Mouse (Mus musculus) B cell, adult 2 months (primary cell): Measurements from ENCODE around the gene Apopt1.
A peak's percentile ranks its signal among the peaks of the same experiment; 100 is the strongest.

Experiments used
- DNase-seq, 2 experiments: peaks; one replicate each; pipeline ENCODE4 v3.0.0; 2022

The Apopt1 gene

DNA sequence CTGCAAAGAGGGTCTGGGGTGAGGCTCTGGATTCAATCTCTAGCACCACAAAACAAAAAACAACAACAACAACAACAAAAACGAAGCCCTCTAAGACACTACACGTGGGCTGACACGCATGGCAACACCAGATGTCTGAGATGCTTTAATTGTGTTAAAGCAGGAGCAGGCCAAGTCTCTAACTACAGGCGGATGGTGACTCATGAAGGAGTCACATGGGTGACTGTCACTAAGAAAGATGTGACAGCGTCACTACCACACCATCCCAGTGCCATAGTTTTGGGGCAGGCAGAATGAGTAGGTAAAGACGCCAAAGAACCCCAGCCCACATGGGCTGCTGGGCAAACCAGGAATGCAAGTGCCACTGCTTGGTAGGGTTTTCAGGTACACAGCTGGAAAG lies 39.4 kb downstream of the Apopt1 start:
- DNase-seq: no peak

DNA sequence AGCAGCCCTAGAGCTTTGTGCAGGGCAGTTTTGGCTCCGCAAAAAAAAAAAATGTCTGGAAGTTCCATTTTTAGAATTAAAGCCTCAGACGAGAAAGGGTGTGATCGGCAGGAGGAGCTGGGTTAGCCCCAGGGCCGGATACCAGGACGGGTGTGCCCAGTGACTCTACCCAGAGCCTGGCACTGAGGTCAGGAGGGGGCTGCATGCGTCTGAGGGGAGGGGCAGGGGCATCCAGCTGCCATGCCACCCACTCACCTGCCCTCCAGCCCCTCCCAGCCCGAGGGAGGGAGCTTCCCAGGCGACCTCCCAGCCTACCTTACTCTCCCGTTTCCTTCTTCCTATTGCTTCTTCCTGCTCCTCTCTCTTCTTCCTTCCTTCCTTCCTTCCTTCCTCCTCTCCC lies 40.3 kb downstream of the Apopt1 start:
- no peak for DNase-seq

DNA sequence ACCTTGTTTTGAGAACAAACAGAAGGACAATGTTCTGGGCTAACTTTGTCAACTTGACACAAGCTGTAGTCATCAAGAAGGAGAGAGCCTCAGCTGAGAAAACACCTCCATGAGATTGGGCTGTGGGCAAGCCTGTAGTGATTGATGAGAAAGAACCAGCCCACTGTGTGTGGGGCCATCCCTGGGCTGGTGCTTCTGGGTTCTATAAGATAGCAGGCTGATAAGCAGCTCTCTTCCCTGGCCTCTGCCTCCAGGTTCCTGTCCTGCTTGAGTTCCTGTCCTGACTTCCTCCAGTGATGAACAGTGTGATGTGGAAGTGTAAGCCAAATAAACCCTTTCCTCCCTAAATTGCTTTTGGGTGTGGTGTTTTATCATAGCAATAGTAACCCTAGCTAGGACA lies 41.6 kb downstream of the Apopt1 start:
- DNase-seq: no peak

DNA sequence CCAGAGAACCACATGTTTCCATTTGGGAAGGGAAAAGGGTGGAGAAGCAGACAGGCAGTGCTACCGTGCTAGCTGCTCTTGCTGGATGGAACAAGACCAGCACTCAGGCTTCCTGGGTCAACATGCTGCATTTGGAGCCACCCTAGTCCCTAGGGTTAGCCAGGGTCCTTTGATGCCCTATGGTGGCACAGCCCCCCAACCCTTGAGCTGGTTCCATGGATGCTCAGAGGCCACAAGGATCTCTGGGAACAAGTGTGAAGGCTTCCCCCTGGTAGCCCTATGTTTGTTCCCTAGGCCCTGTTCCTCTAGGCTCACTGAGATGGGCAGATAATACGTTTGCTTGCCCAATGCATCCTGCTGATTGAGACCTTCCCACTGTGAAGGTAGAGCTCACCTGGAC lies 42.2 kb downstream of the Apopt1 start:
- DNase-seq: no peak

DNA sequence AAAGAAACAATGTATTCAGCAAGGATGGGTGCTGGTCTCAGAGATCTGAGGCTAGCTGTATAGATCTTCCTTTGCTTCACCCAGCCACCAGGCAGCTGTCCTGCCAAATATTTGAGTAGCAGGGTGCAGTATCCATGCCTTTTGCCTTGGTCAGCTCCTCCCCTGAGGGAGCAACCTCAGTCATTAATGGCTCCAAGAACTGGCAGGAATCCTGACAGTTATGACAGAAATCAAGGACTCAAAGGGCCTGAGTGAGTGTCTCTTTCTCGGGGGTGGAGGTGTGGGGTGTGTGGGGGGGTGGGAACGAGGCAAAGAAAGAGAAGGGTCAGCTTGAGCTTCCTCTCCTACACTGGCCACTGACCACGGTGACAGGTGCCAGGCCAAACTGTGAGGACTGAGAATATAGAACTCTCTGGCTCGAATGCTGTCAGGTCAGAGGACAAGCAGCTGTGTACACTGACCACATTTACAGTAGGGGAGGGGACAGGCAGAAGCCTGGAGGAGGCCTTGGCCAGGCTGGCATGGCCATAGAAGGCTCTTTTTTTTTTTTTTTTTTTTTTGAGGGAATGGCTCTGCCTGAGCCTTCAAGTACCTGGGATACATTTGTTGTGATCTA lies 43.1 kb downstream of the Apopt1 start:
- DNase-seq: no peak

DNA sequence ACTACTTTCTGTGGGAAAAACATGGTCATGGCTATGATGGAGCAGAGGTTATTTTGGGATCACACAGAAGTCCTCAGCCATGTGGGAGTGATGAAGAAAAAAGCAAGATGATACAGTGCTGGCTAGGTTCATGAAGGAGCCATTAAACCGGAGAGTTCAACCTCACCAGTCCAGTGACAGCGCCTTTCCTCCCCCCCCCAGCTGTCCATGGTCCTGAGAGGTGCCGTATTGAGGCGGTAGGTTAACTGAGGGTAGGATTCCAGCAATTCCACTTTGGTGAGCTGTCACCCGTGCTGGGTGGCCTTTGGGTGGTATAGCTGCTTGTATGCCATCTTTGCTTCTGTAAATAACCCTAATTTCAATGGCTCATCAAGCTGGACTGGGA lies 43.6 kb downstream of the Apopt1 start:
- no peak for DNase-seq

DNA sequence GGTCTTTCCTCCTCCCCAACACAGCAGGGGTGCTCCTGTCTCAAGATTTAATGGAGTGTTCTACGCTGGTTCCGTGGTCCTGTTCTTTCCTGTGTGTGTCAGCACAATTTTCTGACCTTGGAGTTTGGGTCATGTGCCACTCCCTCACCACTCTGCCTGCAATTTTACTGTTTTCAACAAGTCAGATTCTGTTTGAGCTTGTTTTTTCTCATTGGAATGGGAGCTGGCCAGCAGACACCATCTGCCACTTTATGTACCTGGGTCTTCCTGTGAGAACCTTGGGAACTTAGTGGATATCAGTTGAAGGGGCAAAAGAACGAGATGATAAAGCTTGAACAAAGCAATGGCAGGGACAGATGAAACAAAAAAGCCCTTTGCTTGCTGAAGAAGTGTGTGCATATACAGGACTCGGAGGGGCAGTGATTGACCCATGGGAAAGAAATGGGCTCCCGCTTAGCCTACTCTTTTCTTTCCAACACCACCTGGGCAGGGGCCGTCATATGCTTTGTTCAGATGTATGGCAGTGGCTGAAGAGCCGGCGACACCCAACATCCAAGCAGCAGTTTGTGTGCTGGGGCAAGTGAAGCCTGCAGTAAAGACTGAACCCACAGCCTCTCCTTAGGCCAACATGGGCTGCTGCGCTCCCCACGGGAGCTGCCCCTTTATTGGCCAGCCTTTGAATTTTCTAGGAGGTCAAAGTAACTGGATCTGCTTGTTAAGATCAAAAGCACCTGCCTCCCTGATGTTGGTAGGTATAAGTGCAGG lies 44.7 kb downstream of the Apopt1 start:
- DNase-seq: no peak

DNA sequence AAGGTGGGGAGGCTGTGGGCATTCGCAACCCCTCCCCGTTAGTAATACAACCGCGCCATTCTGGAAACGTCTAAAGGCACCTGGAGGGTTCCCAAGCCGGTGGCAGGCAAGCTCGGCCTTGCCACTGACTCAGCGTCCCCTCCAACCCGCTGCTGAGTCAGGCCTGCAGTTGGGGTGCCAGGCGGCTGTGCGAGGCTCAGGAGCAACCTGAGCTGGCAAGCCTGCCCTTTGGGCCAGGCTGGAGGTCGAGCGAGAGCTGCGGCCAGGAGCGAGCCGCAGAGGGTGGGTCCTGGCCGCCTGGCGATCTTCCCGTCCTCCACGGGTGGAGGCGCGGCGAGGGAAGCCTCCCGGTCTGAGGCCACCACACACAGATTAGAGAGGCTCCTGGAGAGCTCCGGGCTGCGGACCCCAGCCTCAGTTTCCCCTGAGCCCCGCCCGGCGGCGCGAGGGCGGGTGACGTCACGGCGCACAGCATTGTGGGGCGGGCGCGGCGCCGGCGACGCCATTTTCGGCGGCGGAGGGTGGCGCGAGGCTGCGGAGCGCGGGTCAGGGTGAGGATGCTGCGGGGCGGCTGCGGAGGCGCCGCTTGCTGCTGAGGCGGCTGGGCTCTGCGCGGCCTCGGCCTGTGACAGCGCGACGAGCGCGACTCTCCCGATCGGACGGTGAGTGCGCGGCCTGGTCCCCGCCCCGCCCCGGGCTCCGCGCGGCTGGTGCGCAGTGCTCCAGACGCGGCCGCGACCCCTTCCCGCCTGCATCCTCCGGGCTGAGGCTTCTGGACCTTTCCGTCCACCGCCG lies 45.5 kb downstream of the Apopt1 start, which contains the start of gene Klc1:
Gene Klc1, plus strand, starts transcription at position 469 of the 795 bp plus-strand sequence.
- peak; percentile 83 to 87 for DNase-seq

DNA sequence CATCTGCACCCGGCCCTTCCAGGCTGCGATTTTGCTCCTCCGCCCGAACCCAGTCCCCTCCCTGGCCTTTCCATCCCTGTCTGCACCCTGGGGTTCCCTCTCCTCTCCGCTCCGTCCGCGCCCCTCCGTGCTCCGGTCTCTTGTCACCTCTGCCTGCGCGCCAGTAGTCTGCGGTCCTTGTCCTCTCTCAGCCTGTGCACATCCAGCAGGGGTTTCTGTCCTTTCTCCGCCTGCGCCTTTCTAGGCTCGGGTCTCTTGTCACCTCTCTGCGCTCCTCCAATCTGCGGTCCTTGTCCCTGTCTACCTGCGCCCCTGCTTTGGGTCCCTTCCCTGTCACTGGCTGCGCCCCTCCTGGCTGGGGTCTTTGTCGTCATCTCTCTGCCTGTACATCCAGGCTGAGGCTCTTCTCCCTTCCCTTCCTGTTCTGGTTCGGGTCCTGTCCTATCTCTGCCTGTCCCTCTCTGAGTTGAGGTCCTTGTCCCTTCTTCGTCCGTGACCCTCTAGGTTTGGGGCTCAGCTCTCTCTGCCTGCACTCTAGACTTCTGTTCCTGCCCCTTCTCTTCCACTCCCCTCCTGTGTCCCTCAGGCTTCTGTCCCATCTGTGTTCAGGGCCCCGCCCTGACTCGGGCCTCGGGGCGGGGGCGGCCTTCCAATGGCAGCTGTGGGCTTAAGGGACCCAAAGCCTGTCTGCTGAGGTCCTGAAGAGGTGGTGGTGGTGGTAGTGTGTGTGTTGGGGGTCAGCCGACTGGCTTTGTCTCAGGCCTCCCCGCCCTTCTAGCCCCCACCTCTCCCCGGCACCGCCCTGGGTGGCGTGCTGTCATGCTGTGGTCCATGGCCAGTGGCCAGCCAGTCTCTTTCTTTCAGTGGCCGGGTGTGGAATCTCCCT lies 46.4 kb downstream of the Apopt1 start:
- DNase-seq: peak in 1 of 2 experiments; percentile 17

DNA sequence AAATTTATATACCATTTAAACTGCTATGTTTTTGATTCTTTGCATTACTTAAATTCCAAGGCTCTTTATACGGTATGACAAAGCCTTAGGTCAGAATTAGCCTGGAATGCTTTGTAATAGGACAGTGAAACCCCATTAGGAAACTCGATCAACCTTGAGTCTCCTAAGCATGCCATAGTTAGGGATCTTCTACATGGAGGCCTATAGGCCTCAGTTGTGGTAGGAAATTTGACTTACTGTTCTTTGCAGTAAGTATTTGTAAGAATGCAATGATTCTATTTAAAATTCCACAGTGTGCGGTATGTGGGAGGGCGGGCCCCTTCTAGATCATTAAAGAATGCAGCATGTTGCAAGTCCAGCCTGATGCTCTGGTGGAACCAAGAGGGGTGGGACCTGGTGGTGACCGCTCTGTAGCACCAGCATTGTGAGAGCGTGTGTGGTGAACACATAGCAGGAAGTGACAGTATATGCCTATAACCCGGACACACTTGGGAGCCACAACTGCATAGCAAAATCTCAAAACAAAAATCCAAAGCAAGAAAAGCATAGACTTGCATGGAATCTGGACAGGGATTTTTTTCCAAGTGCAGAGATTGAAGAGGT lies 47.3 kb downstream of the Apopt1 start:
- DNase-seq: no peak

DNA sequence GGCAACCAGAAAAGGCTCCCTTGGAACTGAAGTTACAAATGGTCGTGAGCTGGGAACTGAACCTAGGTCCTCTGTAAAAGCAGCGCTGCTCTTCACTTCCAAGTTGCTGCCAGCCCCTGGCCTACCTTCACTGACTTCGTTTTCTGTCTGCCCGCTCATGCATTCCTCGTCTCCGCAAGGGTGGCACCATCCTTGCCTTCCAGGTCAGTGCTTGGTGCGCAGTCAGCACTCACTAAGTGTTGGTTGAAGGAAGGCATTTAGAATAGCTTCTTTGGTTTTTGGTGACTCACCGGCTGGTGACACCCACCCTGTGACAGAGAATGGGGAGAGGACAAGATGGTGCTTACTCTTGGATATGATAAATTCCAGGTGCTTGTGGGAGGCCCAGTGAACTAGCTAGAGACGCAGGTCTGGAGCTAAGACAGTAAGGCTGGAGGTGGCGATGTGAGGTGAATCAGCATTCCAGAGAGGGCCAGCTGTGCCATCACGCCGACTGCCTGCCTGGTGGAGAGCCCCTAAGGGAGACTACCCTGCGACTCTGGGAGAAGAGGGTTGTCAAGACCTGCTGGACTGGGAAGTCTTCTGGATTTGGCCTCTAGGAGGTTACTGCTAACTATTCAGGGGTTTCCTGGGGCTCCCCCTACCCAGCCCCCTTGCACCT lies 49.7 kb downstream of the Apopt1 start:
- no peak for DNase-seq

DNA sequence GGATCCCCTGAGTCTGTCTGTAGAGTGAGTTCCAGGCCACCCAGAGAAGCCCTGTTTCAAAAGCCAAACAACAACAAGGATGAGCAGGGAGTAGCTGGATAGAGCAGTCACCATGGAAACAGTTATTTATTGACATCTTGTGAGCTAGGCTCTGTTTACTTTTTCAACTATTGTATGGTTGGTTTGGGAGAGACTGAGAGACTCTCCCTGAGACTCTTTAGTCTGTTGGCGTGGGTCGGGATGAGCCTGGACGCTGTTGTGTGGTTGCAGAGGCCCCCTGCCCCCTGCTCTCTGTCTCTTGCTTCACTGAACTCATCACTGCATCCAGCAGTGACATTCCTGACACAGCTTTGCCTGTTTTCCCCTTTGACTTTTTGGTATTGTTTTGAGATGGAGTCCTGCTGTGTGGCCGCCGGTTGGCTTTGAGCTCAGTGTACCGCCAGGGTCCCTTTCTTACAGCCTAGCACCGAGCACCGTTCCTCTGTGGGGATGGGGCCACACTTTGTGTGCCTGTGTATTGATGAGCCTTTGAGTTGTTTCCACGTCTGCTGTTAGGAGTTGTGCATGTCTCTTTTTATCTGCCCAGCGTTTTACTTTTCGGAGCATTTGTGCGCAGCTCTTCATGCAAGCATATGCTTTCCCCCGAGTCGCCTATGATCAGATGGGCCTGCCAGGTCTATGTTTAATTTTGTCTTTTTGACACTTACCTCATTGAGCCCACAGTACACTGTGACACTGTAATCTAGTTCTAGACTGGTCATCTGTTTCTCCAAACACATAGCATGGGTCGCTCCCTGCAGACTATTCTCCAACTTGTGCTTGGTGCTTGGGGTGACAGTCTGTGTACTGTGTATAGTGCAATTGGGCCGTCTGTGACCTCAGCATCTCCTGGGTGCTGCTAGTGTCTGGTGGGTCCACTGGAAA lies 53.5 kb downstream of the Apopt1 start:
- DNase-seq: no peak

DNA sequence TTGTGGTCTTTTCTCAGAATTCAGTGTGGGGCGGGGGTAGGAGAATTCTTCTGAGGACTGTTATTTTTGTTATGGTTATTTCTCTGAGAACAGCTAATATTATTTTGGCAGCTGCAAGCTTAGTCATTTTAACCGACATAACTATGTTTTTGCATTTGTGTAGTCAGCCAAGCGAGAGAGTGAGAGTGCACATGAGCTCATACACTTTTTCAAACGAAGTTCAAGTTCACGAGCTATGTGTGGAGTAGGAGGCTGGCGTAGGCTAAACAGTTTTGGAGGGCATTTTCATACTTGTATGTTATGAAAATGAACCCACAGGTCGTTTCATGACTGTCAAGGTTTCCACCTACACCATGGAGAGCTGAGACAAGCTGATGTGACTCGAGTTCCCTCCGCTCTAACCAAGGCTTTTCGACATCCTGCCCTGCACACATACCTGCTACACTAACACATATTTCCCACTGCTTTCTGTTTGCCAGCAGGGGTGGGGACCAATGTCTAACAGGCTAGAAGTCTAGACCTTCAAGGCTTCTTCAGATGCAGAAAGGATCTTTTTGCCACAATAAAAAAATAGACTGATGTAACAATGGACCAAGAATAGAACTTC lies 55.4 kb downstream of the Apopt1 start:
- DNase-seq: no peak

DNA sequence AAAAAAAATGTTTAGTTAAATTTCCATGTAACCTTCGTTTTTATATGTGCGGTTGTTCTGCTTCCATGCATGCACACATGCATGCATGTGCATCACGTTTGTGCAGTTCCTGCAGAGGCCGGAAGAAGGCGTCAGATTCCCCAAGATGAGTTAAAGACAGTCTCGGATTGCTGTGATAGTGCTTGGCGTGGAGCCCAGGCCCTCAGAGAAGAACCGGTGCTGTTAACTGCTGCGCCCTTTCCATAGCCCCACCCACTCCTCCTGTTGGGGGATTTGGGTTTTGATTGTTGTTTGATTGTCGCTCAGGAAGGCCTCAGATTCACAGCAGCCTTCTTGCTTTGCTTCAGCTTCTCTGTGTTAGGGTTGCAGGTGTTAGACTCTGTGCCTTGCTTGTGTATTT lies 56.2 kb downstream of the Apopt1 start:
- DNase-seq: no peak

DNA sequence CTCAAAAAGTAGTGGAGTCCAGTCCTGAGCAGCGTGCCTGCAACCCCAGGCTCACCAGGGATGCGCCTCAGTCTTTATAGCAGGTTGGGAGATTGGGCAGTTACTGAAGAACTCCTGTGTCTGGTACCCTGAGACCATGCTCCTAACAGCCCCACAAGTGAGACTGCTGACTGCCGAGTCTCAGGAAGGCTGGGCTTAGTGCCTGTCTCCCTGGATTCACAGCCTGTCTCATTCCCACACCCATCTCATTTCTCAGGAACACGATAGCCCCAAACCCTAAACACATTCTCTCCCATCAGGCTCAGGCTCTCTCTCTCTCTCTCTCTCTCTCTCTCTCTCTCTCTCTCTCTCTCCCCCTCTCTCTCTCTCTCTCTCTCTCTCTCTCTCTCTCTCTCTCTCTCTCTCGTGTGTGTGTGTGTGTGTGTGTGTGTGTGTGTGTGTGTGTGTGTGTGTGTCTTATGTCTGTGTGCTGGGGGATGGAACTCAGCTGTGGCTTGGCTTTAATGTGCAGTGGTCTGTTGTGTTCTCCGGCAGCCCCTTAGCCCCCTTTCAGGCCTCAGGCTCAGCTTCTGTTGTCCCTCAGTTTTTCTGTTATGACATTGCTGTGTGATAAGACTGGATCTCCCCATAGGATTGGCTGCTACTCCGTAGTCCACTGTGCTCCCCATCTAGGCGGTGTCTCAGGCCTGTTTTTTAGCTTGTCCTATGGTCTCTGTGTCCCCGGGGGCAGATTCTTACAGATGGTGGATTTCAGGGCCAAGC lies 56.9 kb downstream of the Apopt1 start:
- DNase-seq: no peak

DNA sequence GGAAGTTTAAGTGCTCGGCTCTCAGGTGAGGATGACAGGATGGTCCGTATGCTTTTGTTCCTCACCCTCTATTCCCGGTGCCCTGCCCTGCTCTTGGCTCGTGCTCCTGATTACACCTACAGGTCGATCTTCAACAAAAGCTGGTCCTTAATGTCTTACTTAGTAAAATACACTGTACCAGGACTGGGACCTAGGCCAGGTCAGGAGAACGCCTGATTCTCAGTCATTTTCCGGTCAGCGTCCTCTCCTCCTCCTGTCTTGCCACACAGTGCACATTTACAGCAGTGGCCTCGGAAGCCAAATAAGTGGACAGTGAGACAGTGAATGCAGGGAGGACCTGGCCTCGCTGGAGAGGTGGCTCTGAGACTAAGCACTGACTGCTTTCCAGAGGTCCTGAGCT lies 57.6 kb downstream of the Apopt1 start:
- DNase-seq: no peak

DNA sequence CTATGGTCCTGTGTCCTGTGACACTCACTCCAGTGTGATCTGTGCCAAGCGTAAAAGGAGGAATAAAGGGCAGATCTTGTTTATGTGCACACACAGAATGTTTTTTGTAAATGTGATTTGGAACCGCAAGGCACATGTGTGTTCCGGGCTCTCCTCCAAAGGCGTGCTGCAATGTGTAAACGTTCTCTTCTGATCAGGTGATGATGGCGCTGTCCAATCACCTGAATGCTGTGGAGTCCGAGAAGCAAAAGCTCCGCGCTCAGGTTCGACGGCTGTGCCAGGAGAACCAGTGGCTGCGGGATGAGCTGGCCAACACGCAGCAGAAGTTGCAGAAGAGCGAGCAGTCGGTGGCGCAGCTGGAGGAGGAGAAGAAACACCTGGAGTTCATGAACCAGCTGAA lies 61.1 kb downstream of the Apopt1 start:
- no peak for DNase-seq

DNA sequence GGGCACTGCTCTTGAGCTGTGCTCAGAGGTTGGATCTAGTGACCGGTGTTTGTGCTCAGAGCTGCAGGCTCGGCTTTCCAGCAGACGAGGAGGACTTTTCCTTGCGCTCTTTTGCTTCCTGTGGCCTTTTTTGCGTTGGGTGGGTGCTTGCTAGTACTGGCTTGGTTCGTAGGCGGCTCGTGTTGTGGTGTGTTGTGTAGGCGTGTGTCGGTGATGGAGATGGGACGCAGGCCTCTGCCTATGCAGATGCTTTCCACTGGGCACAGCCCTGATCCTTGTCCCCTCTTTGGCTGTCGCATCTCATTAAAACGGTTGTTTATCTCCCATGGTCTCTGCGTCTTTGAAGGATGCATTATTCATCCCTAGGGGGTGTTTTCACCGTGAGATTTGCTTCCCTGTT lies 61.8 kb downstream of the Apopt1 start:
- DNase-seq: no peak

DNA sequence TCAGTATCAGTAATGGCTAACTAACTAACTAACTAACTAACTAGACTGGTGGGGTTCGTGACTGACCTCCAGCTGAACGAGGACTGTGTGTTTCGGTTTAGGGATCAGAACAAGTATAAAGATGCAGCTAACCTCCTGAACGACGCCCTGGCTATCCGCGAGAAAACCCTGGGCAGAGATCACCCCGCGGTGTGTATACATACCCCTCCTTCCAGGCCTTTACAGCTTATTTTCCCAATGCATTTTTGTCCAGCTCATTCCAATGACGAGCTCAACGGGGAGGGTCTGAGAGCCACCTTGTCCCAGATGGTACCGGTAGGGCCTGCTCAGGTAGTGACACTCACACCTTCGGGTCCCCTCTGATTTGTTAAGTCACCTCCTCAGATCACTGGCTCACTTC lies 64.9 kb downstream of the Apopt1 start:
- no peak for DNase-seq

DNA sequence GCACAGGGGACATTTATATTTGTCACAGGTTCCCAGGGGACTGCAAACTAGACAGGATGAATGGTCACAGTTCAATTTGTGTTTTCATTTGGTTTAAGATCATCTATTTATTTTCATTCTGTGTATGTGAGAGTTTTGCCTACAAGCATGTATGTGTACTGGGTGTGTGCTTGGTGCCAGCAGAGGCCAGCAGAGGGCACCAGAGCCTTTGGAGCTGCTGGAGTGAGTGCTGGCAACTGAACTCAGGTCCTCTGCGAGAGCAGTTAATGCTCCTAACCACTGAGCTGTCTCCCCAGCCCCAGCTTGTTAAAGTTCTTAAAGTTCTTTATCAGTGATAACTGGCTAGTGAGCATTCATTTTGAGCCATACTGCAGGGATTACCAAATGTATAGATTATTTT lies 66.5 kb downstream of the Apopt1 start:
- no peak for DNase-seq
